ENCODE assay signal across 10 mouse cellular contexts in genomic region chr10:75605162-75605846, GRCm38 (mm10). TPM values are rescaled to one million over a fixed set of nuclear protein-coding genes. Genes with fewer than 3 reads are reported as not detected.
A peak's percentile ranks its signal among the peaks of the same experiment; 100 is the strongest.
DNase-seq lines count a peak whose midpoint lies in the region; ATAC-seq and TF ChIP-seq lines count a peak whose summit lies in the region.
"Had no signal": no experiment of that assay in that cellular context is flagged by ENCODE, and none has a peak within 500 bp of the region (broad histone marks: within the 10 kb centered on the region; RNA-seq: fewer than 3 reads in every experiment).

No protein-coding gene starts in this region.

- no peaks in the 10 kb centered on the region for H3K4me1 ChIP-seq in liver, embryonic 14.5 days (replicated peaks; ENCODE audit: control insufficient read depth in 2 of 2, insufficient read depth in 2 of 2, low read length in 1 of 2)
- no peaks in the 10 kb centered on the region for H3K4me1 ChIP-seq in liver, embryonic 12.5 days
- peaks cover 0 to 11% of the 10 kb centered on the region in 2 experiments; a peak in 2 of 4 replicates for H3K4me1 ChIP-seq in ES-E14 (ENCODE audit: control insufficient read depth in 2 of 2, insufficient read depth in 2 of 2, low read length in 2 of 2, poor library complexity in 1 of 2)
- no peaks in the 10 kb centered on the region for H3K4me1 ChIP-seq in bone marrow, adult 2 months (ENCODE audit: control insufficient read depth, insufficient read depth, low read length)

- 35% methylated on average over 11 of the region's 11 CpGs for WGBS in liver, embryonic 14.5 days (ENCODE audit: insufficient replicate concordance)
- 31% methylated on average over 11 of the region's 11 CpGs for WGBS in liver, embryonic 12.5 days (ENCODE audit: insufficient replicate concordance)
- 51% methylated on average over 11 of the region's 11 CpGs for WGBS in bone marrow, adult 2 months

- no peak for DNase-seq in liver, embryonic 14.5 days (ENCODE audit: low read depth in 3 of 3, low spot score in 3 of 3)
- DNase-seq in ES-E14 (ENCODE audit: low read depth, low spot score), result peak; percentile 62
- DNase-seq in testis, postnatal 14 days (ENCODE audit: low spot score), result peak; percentile 72
- DNase-seq in frontal cortex, postnatal 25 days (ENCODE audit: low spot score in 2 of 2), result no peak
- no peak for DNase-seq in kidney, adult 8-10 months
- DNase-seq: heart, adult 11 months; right cerebral cortex, postnatal 14 days had no signal

- no peak for TF ChIP-seq POLR2A in bone marrow, adult 2 months (IDR thresholded peaks at IDR 0.05; ENCODE audit: borderline replicate concordance, control insufficient read depth, low read depth, low read length)

- no peak overlapping the region for H3K27ac ChIP-seq in liver, embryonic 14.5 days
- no peak overlapping the region for H3K27ac ChIP-seq in liver, embryonic 12.5 days
- no peak overlapping the region for H3K27ac ChIP-seq in ES-E14 (ENCODE audit: insufficient read depth, low read depth, low read length, poor library complexity, severe bottlenecking)
- no peak overlapping the region for H3K27ac ChIP-seq in bone marrow, adult 2 months (ENCODE audit: control insufficient read depth, insufficient read depth, low read depth, low read length, poor library complexity)

- no peak for ATAC-seq in liver, embryonic 14.5 days (ENCODE audit: insufficient read depth)
- ATAC-seq in liver, embryonic 12.5 days, result no peak
- ATAC-seq: hindbrain, embryonic 16.5 days had no signal

- TF ChIP-seq CTCF in liver, embryonic 14.5 days (IDR thresholded peaks at IDR 0.05; ENCODE audit: low read depth), result peak; percentile 65
- TF ChIP-seq CTCF in bone marrow, adult 2 months (IDR thresholded peaks at IDR 0.05; ENCODE audit: control insufficient read depth, insufficient read depth, low read length), result peak; percentile 35; the same call in 1 of the 2 replicates

- H3K9me3 ChIP-seq in liver, embryonic 14.5 days (ENCODE audit: control insufficient read depth, low read length), result no peaks in the 10 kb centered on the region
- H3K9me3 ChIP-seq in liver, embryonic 12.5 days (replicated peaks), result no peaks in the 10 kb centered on the region
- no peaks in the 10 kb centered on the region for H3K9me3 ChIP-seq in ES-E14 (ENCODE audit: control insufficient read depth, insufficient read depth, low read depth, low read length)

- no peaks in the 10 kb centered on the region for H3K36me3 ChIP-seq in liver, embryonic 14.5 days (replicated peaks; ENCODE audit: control insufficient read depth, insufficient read depth, low read depth)
- H3K36me3 ChIP-seq in liver, embryonic 12.5 days, result no peaks in the 10 kb centered on the region
- no peaks in the 10 kb centered on the region for H3K36me3 ChIP-seq in ES-E14 (ENCODE audit: control insufficient read depth, insufficient read depth, low read length, poor library complexity, severe bottlenecking)

- H3K27me3 ChIP-seq in liver, embryonic 14.5 days (ENCODE audit: control insufficient read depth, insufficient read depth, low read length), result no peaks in the 10 kb centered on the region
- H3K27me3 ChIP-seq in liver, embryonic 12.5 days (replicated peaks), result 0 out of 2 replicates have a peak, but pooled peaks cover 4% of the 10 kb centered on the region

- no peak overlapping the region for H3K4me3 ChIP-seq in liver, embryonic 14.5 days (ENCODE audit: insufficient read depth in 1 of 2, low read depth in 2 of 2, low read length in 2 of 2)
- H3K4me3 ChIP-seq in liver, embryonic 12.5 days, result no peak overlapping the region
- no peak overlapping the region for H3K4me3 ChIP-seq in ES-E14 (ENCODE audit: insufficient read depth in 1 of 2, low read depth in 1 of 2, low read length in 2 of 2, poor library complexity in 1 of 2, severe bottlenecking in 1 of 2)
- no peak overlapping the region for H3K4me3 ChIP-seq in bone marrow, adult 2 months (replicated peaks; ENCODE audit: control insufficient read depth, low read depth, low read length)

- in situ Hi-C loops in ES-E14 (cut with MboI; ENCODE audit: low sequenced_read_pairs in 2 of 2, unreplicated experiment in 2 of 2), result no loop called here

- H3K4me2 ChIP-seq in liver, embryonic 14.5 days (ENCODE audit: low read depth), result no peak overlapping the region
- H3K4me2 ChIP-seq in liver, embryonic 12.5 days, result no peak overlapping the region

- H3K9ac ChIP-seq in liver, embryonic 14.5 days (replicated peaks), result no peak overlapping the region
- H3K9ac ChIP-seq in liver, embryonic 12.5 days, result no peak overlapping the region
- no peak overlapping the region for H3K9ac ChIP-seq in ES-E14 (ENCODE audit: insufficient read depth, low read depth, low read length, poor library complexity, severe bottlenecking)

- no peak for TF ChIP-seq EP300 in liver, embryonic 14.5 days (IDR thresholded peaks at IDR 0.05; ENCODE audit: low read depth)

TF ChIP-seq in ES-E14, 5 proteins besides CTCF, POLR2A, EP300 and RAD21:
- TF ChIP-seq MAFK (IDR thresholded peaks at IDR 0.05; ENCODE audit: insufficient read depth, low read depth, low read length) (no peak), ZC3H11A (IDR thresholded peaks at IDR 0.05; ENCODE audit: borderline replicate concordance, low read depth, low read length) (no peak), ZNF384 (IDR thresholded peaks at IDR 0.05; ENCODE audit: low read depth, low read length) (no peak), CHD2 (IDR thresholded peaks at IDR 0.05; ENCODE audit: low read depth, low read length) (no peak), HCFC1 (IDR thresholded peaks at IDR 0.05; ENCODE audit: borderline replicate concordance, insufficient read depth, low read length) (no peak)

RNA-seq across cellular contexts. Expression of gene Ggt5, which starts 16.2 kb away (rescaled TPM):
- 0.65 and 1.4 TPM in 2 replicates for polyA plus RNA-seq in liver, embryonic 14.5 days (2012; rRNA removed)
- 0.27 and 0.57 TPM in 2 replicates for polyA plus RNA-seq in liver, embryonic 14.5 days (2014; fragmentation: Nextera tagmentation; extraction: Ambion mirVana)
- polyA plus RNA-seq in liver, embryonic 12.5 days (2016; fragmentation: Nextera tagmentation; extraction: Ambion mirVana), result 0.21 and 0.41 TPM in 2 replicates
- total RNA-seq in ES-E14 (2012; rRNA removed), result 0.36 and 0.58 TPM in 2 replicates
- polyA plus RNA-seq in bone marrow, adult 2 months (2011; ENCODE audit: insufficient read depth, insufficient read length, low replicate concordance, missing spikeins), result 13.4 and 23.1 TPM in 2 replicates

RNA-seq across cellular contexts. Expression of gene Susd2, which starts 38.5 kb away (rescaled TPM):
- polyA plus RNA-seq in liver, embryonic 14.5 days (2012; rRNA removed), result 0.84 and 1.2 TPM in 2 replicates
- polyA plus RNA-seq in liver, embryonic 14.5 days (2014; fragmentation: Nextera tagmentation; extraction: Ambion mirVana), result 1.0 and 1.6 TPM in 2 replicates
- 0.69 and 1.1 TPM in 2 replicates for polyA plus RNA-seq in liver, embryonic 12.5 days (2016; fragmentation: Nextera tagmentation; extraction: Ambion mirVana)
- total RNA-seq in ES-E14 (2012; rRNA removed), result 10.4 and 20.1 TPM in 2 replicates
- polyA plus RNA-seq in bone marrow, adult 2 months (2011; ENCODE audit: insufficient read depth, insufficient read length, low replicate concordance, missing spikeins), result 1.5 and 2.8 TPM in 2 replicates

RNA-seq across cellular contexts. Expression of gene Ggt1, which starts 43.9 kb away (rescaled TPM):
- polyA plus RNA-seq in liver, embryonic 14.5 days (2012; rRNA removed), result 4.3 and 5.8 TPM in 2 replicates
- 5.2 and 6.6 TPM in 2 replicates for polyA plus RNA-seq in liver, embryonic 14.5 days (2014; fragmentation: Nextera tagmentation; extraction: Ambion mirVana)
- polyA plus RNA-seq in liver, embryonic 12.5 days (2016; fragmentation: Nextera tagmentation; extraction: Ambion mirVana), result 2.6 and 4.7 TPM in 2 replicates
- total RNA-seq in ES-E14 (2012; rRNA removed), result 23.6 and 34.4 TPM in 2 replicates
- 5.2 and 11.4 TPM in 2 replicates for polyA plus RNA-seq in bone marrow, adult 2 months (2011; ENCODE audit: insufficient read depth, insufficient read length, low replicate concordance, missing spikeins)

RNA-seq across cellular contexts. Expression of gene Lrrc75b, which starts 45.2 kb away (rescaled TPM):
- 0.04 TPM in 2 replicates for polyA plus RNA-seq in liver, embryonic 14.5 days (2012; rRNA removed)
- not detected in 2 replicates for polyA plus RNA-seq in liver, embryonic 14.5 days (2014; fragmentation: Nextera tagmentation; extraction: Ambion mirVana)
- 0.11 and 0.12 TPM in 2 replicates for polyA plus RNA-seq in liver, embryonic 12.5 days (2016; fragmentation: Nextera tagmentation; extraction: Ambion mirVana)
- total RNA-seq in ES-E14 (2012; rRNA removed), result 0.18 and 0.32 TPM in 2 replicates
- polyA plus RNA-seq in bone marrow, adult 2 months (2011; ENCODE audit: insufficient read depth, insufficient read length, low replicate concordance, missing spikeins), result 0.42 TPM in 1 of 2 replicates, not detected in the other

Comparison
In these comparisons a context has a peak if more than half of its experiments do, and no peak if none do; other contexts are left out.
1. DNase-seq: peak in ES-E14 (single experiment) and testis, postnatal 14 days (single experiment); none in liver, embryonic 14.5 days (0 of 3), frontal cortex, postnatal 25 days (0 of 2) and kidney, adult 8-10 months (0 of 2).